In genomic region chr1:186493664-186494410, GRCm38 (mm10) we compare ENCODE assay signal across 26 mouse cellular contexts.
"Had no signal": no experiment of that assay in that cellular context is flagged by ENCODE, and none has a peak within 500 bp of the region (broad histone marks: within the 10 kb centered on the region; RNA-seq: fewer than 3 reads in every experiment).

No protein-coding gene starts in this region.

- H3K4me1 ChIP-seq: hindbrain, embryonic 10.5 days; hindbrain, embryonic 12.5 days; intestine, embryonic 15.5 days; liver, embryonic 13.5 days; liver, embryonic 15.5 days had no signal

- H3K36me3 ChIP-seq: heart, embryonic 10.5 days; heart, embryonic 12.5 days; hindbrain, embryonic 10.5 days; hindbrain, embryonic 12.5 days; intestine, embryonic 15.5 days; liver, embryonic 13.5 days; liver, embryonic 15.5 days had no signal

- DNase-seq: gastrocnemius, postnatal 14 days; gastrocnemius, postnatal 36 days; heart, adult 11 months; heart, postnatal 10 days; heart, postnatal 4 days; kidney, adult 18-20 months; kidney, adult 8-10 months; kidney, postnatal 10 days; kidney, postnatal 25 days; kidney, postnatal 4 days; liver; liver, embryonic 13.5 days; liver, postnatal 0 days had no signal

- ATAC-seq: hindbrain, embryonic 16.5 days; inflammation-experienced regulatory T-cells, adult 6 months; intestine, embryonic 15.5 days; intestine, postnatal 0 days; liver, postnatal 0 days had no signal

- H3K9ac ChIP-seq: heart, embryonic 12.5 days; hindbrain, embryonic 12.5 days; hindbrain, embryonic 14.5 days; intestine, embryonic 15.5 days; liver, embryonic 13.5 days; liver, embryonic 15.5 days; liver, postnatal 0 days had no signal

- H3K4me2 ChIP-seq: heart, embryonic 12.5 days; hindbrain, embryonic 12.5 days; hindbrain, embryonic 14.5 days; intestine, embryonic 15.5 days; liver, embryonic 11.5 days; liver, embryonic 13.5 days; liver, embryonic 15.5 days had no signal

- H3K27me3 ChIP-seq: heart, embryonic 12.5 days; hindbrain, embryonic 12.5 days; intestine, embryonic 15.5 days; liver, embryonic 13.5 days; liver, embryonic 15.5 days had no signal

- H3K27ac ChIP-seq: heart, embryonic 10.5 days; hindbrain, embryonic 10.5 days; hindbrain, embryonic 12.5 days; hindbrain, embryonic 14.5 days; intestine, embryonic 15.5 days; layer of hippocampus, adult 2 months; left cerebral cortex, adult 2 months; liver, embryonic 13.5 days; liver, embryonic 15.5 days had no signal

- H3K4me3 ChIP-seq: heart, embryonic 10.5 days; heart, embryonic 12.5 days; hindbrain, embryonic 10.5 days; hindbrain, embryonic 12.5 days; intestine, embryonic 15.5 days; layer of hippocampus, adult 2 months; left cerebral cortex, adult 2 months; liver, embryonic 13.5 days; liver, embryonic 15.5 days had no signal

- H3K9me3 ChIP-seq: heart, embryonic 10.5 days; hindbrain, embryonic 10.5 days; hindbrain, embryonic 12.5 days; intestine, embryonic 15.5 days; liver, embryonic 13.5 days; liver, embryonic 15.5 days had no signal
